Mouse (Mus musculus): ENCODE results near the gene Cd86.

GRCm38 (mm10) chr16:36625909-36626308, 40.0 kb downstream of the Cd86 start:
- no peak for TF ChIP-seq CTCF (IDR thresholded peaks at IDR 0.05; ENCODE audit: low read depth)
- TF ChIP-seq EP300 (optimal IDR thresholded peaks at IDR 0.05) = no peak
